Mouse (Mus musculus): Measurements from ENCODE around the gene Olfr917.

DNA sequence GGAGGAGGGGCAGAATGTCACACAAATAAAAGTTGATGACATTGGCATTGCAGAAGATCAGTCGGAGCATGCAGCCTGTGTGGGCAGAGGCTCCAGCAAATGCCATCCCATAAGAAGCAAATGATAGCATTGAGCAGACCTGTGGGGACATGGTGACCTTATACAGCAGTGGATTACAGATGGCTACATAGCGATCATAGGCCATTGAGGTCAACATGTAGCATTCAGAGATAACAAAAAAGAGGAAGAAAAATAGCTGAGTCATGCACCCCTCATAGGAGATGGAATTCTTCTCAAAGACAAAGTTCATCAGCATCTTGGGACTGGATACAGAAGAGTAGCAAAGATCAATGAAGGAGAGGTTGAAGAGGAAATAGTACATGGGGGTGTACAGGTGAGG lies 7.2 kb upstream of the Olfr917 start:
- TF ChIP-seq CTCF (IDR thresholded peaks at IDR 0.05; ENCODE audit: low read depth): no peak
- TF ChIP-seq EP300 (IDR thresholded peaks at IDR 0.05; ENCODE audit: low read depth): no peak
